Mouse (Mus musculus) cerebellum, adult 8-10 months (tissue): ENCODE measurements around the gene Anks1.
"Not testable (repeated sequence)": the region's sequence is repeated elsewhere in the genome, so short reads cannot be mapped to it uniquely, and the experiment has no call there.

Experiments used
- DNase-seq: peaks from one replicate; pipeline ENCODE4 v3.0.0; 2022

The Anks1 gene

GRCm38 (mm10) chr17:27934136-27934910, 25.2 kb downstream of the Anks1 start:
- DNase-seq: no peak

DNA sequence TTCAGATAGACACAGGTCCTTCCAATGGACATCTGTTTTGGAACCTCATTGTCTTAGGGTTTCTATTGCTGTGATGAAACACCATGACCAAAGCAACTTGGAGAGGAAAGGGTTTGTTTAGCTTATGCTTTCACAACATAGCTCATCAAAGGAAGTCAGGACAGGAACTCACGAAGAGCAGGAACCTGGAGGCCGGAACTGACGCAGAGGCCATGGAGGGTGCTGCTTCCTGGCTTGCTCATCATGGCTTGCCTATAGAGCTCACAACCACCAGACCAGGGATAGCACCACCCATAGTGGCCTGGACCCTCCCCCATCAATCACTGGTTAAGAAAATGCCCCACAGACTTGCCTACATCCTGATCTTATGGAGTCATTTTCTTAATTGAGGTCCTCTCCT, 26.0 kb downstream of the Anks1 start:
- no peak for DNase-seq

- no peak for DNase-seq
These were observed 28.0 kb downstream of the Anks1 start for GRCm38 (mm10) chr17:27937054-27937615.

DNA sequence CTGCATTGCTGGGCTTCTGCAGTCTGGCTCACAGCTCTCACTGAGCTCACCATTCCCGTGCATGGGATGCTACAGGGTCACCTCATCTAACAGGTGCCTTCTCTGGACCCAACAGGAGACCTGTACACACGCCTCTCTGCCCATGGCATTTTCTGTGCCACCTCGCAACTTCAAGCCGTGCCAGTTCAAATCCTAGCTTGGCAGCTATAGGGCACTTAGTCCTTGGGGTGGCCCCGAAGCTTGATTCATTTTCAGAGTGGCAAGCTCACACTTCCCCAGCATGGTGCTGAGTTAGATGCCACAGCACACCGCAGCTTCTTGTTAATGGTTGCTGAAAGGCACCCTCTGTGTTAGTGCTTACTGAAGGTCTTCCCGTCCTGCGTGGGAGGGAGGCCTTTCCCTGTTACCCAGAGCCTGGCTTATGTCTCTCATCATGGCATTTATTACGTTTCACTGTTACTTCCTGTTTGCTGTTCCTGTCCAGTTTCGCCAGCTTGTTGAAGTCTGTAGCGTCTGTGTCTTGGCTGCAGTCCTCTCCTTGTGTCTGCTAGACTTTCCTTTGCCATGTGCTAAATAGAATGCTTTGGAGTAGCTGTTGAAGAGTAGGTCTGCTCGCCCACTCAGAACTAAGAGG, 29.1 kb downstream of the Anks1 start:
- no peak for DNase-seq

DNA sequence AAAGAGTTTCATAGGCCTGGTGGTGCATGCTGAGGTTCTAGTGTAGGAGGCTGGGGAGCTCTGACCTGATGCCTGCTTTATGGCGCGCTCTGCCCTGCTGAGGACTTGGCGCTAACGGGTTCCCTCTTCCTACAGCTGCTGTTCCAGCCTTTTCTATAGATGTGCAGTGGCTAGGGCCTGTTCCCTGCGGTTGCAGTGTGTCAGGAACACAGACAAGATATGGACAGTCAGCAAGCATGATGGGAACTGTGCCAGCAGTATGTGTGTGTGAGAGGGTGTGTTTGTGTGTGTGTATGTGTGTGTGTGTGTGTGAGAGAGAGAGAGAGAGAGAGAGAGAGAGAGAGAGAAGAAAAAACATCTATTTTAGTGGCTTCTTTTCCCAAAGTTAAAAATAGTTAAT, 29.9 kb downstream of the Anks1 start:
- no peak for DNase-seq

DNA sequence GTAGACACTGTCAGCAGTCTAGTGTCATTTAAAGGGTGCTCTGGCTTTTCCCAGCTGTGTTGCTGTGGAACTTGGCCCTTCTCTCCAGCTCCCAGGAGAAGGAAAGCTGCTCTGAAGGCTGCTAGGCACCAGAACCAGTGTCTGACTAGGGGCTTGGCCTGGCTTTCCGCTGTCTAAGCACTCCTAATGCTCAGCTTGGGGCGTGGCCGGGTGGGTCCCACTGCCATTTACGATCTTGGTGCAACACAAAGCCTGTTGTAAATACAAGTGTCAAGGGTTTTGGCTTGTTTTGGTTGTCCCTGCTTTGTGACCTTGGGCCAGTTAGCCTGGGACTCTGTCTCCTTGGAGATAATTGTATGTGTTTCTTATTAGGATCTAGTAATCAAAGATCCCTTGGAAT, 31.2 kb downstream of the Anks1 start:
- no peak for DNase-seq

- no peak for DNase-seq
These were observed 32.1 kb downstream of the Anks1 start for GRCm38 (mm10) chr17:27941178-27941577.

DNA sequence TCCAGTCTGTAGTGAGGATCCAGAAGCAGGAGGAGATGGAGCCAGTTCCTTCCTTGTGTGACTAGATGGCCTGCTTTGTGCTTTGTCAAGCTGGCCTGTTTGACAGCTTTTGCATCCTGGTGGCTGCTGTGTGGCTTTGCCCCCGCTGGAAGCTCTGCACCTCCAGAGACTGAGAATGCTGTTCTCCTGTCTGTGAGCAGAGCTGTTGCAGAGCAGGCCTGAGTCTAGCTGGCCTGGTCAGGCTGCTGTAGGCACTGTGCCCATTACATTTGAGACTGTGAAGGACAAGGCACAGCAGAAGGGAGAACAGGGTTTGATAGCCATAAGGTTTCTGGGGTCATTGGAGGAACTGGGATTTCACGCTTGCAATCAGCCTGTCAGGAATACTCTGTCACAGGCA, 32.6 kb downstream of the Anks1 start:
- peak; percentile 44 for DNase-seq

GRCm38 (mm10) chr17:27942131-27942530, 33.0 kb downstream of the Anks1 start:
- no peak for DNase-seq

DNA sequence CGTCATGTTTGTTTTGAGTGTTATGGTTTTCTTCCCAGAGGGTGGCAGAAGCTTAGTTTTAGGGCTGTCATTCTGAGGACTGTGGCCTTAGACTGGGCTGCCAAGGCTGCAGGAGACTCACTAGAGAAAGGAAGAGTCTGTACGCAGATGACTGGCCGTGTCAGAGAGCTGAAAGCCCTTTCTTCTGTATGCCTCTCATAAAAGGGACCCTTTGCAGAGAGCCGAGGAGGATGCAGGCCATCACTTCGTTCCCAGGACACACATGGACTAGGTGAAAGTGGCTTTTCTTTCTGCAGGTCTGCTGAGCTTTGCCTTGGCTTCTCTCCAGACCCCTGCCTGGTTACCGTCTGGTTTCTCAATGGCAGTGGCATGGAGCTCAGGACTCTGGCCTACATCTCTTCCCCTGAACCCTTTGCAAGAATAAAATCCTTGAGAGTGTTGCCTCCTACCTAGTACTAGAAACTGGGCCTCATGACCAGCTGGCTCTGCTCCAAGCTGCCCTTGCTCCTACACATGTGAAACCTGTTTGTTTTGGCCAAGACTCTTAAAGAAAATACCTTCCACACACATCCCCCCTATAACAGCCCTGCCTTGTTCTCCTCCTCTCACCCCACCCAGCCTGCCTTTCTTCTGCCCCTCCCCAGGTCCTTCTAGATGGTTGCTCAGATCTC, 36.6 kb downstream of the Anks1 start:
- peak; percentile 92 for DNase-seq

DNA sequence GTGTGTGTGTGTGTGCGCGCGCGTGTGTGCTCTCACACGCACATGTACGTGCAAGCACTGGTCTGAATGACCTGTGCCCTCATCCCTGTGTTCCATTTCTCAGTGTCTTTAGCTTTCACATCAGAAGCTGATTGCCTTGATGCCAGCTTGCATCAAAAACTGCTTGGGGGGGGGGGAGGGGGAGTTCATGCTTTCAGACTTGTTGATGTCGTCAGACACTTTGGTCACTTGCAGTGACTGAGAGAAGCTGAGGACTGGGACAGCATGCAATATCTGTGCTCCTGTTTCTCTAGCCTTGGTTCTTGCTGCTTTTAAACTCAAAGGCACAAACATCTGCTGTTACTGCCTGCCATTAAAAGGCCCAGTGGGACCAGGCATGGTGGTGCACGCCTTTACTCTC, 37.3 kb downstream of the Anks1 start:
- no peak for DNase-seq

DNA sequence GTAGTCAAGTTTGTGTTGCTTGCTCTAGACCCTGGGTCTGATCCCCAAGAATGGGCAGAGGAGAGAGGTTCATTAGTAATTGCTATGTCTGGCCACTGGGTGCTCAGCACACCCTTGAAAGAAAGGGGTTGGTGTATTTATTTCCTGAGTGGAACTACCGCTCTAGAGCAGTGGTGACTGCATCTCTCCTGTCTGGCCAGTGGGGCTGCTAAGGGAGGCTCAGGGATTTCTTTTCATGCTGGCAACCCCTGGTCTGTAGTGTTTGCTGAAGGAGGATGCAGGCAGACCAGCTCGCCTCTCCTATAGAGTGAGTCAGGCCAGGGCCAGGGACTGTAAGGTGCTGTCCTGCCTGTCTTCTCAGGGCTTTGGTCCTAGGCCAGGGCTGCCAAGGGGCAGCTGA, 38.0 kb downstream of the Anks1 start:
- no peak for DNase-seq

- DNase-seq: no peak
These were observed 44.0 kb downstream of the Anks1 start for GRCm38 (mm10) chr17:27953136-27953535.

GRCm38 (mm10) chr17:27954629-27955402, 45.7 kb downstream of the Anks1 start:
- DNase-seq: no peak

DNA sequence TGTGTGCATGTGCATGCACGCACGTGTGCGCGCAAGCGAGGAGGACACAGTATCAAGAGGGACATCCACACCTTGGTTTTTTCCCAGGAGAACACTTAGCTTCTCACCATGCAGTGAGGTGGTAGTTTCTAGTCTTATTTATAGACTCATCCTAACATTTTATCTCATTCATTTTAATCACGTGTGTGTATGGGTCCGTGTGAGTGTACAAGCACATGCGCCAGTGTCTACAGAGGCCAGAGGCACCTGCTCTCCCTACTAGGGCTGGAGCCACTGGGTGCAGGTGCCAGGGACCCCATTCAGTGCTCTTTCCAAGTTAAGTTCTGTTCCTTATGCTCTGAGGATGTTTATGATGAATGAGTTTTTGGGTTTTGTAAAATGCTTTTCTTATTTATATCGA, 48.5 kb downstream of the Anks1 start:
- DNase-seq: no peak

GRCm38 (mm10) chr17:27960128-27961111, 51.3 kb downstream of the Anks1 start:
- DNase-seq: no peak

DNA sequence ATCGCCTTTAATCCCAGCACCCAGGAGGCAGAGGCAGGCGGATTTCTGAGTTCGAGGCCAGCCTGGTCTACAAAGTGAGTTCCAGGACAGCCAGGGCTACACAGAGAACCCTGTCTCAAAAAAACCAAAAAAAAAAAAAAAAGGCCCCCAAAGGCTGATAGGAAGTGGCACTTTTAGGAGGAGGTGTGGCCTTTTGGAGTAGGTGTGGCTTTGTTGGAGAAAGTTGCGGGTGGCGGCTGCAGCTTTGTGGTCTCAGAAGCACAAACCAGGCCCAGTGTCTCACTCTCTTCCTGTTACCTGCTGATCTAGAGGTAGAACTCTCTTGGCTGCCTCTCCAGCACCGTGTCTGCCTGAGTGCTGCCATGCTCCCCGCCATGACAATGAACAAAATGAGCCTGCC, 54.0 kb downstream of the Anks1 start:
- not testable (repeated sequence) for DNase-seq

DNA sequence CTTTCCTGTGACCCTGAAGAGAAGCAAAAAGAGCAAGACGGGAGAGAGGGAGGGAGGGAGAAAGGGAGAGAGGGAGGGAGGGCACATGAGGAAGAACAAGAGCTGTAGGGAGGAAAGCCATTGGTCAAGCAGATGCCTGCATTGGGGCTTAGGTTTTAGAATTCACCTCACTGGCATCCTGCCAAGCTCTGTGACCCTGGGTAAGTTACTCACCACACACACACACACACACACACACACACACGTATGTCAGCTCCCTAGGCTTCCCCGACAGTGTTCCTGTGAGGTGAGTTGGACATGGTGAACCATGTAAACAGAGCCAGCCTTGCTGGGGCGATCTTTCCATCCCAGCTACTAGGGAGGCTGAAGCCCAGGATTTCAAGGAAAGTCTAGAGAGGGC, 55.5 kb downstream of the Anks1 start:
- no peak for DNase-seq

- DNase-seq: no peak
These were observed 56.2 kb downstream of the Anks1 start for GRCm38 (mm10) chr17:27965292-27965691.

- no peak for DNase-seq
These were observed 57.0 kb downstream of the Anks1 start for GRCm38 (mm10) chr17:27966056-27966455.

DNA sequence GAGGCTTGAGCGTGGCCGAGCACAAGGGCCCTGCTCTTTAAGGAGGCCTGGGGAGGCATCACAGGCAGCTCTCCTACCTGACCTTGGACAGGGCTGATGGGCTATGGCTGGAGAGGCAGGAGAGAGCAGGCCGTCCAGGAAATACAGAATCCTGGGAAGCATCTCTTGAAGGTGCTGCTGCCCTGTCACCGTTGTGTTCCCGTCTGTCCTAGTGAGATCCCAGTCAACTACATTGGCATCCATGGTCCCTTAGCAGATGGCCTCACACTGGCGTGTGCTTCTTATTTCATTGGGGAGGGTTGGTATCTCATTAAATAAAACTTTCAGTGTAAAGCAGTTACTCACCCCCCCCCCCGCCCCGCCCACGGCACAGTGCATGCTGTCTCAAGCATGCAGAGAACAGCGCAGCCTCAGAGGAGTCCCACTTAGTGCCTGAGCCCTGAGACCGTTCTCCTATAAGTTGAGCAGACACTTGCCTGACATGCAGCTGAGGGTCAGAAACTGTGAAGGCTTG, 57.5 kb downstream of the Anks1 start:
- DNase-seq: no peak

GRCm38 (mm10) chr17:27967529-27967928, 58.4 kb downstream of the Anks1 start:
- no peak for DNase-seq
